Mouse (Mus musculus): ENCODE data around the gene Mrpl9. TPM values are rescaled to one million over a fixed set of nuclear protein-coding genes. Genes with fewer than 3 reads are reported as not detected.

The Mrpl9 gene
- polyA plus RNA-seq, 1 experiment = 4.7 TPM

DNA sequence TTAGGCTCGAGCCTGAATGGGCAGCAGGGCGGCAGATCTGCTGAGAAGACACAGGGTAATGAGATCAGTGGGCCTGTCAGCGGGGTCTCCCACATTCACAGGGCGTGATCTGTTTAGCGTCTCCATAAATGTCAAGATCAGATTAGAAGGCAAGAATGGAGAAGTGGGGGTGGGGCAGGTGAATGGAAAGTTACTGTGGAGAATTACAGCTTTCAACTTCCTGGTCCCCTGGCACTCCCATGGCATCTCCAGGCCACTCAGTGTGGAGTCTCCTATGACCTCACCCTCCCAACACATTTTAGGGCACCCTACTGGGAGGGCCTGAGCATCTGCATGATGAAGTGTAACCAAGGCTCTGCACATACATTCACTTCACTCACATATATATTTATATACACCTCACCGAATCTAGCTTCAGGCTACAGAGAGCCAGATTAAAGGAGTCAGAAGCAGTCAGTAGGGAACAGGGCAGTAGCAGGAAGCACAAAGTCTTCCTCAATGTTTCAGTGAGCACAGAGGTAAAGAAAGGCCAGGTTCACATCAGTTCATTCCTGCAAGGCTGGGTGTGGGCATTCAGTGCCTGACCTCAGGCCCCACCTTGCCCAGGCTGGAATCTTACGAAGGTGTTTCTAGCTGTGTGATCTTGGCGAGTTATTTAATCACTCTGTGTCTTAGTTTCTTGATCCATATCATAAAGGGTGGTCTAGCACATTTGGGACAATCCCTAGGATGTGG lies 33.4 kb downstream of the Mrpl9 start:
- Histone ChIP-seq H3K36me3 (ENCODE audit: control insufficient read depth) (no peaks in the 10 kb centered on the region), H3K27me3 (ENCODE audit: control insufficient read depth) (peaks cover 50% of the 10 kb centered on the region), H3K4me3 (replicated peaks) (no peak overlapping the region), H3K9me3 (ENCODE audit: control insufficient read depth, low read length) (no peaks in the 10 kb centered on the region), H3K4me1 (ENCODE audit: control insufficient read depth) (peaks cover 15% of the 10 kb centered on the region)
- no peak for TF ChIP-seq GATA1 (IDR thresholded peaks at IDR 0.05; ENCODE audit: low read length)
- TF ChIP-seq TAL1 (IDR thresholded peaks at IDR 0.05; ENCODE audit: low read length) = no peak

DNA sequence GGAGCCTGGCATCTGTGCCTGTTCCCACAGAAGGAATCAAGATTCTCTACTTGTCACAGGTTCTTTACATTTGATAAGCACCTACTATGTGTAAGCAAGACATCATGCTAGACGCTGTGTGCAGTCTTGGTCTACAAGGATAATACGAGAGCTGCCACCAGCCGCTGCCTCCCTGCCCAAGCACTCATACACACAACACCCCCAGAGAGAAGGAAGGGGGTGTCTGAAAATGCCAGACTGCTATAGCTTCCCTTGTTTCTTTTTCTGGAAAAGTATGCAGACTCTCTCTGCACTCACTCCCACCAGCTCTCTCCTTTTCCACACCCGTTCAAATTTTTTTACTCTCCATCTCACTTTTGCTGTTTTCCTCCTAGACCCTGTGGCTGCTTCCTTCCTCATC lies 34.3 kb downstream of the Mrpl9 start:
- H3K27me3 ChIP-seq (ENCODE audit: control insufficient read depth) = peaks cover 48% of the 10 kb centered on the region
- H3K36me3 ChIP-seq (ENCODE audit: control insufficient read depth) = no peaks in the 10 kb centered on the region
- peaks cover 15% of the 10 kb centered on the region for H3K4me1 ChIP-seq (ENCODE audit: control insufficient read depth)
- no peaks in the 10 kb centered on the region for H3K9me3 ChIP-seq (ENCODE audit: control insufficient read depth, low read length)
- H3K4me3 ChIP-seq (replicated peaks) = no peak overlapping the region
- no peak for TF ChIP-seq TAL1 (IDR thresholded peaks at IDR 0.05; ENCODE audit: low read length)
- TF ChIP-seq GATA1 (IDR thresholded peaks at IDR 0.05; ENCODE audit: low read length) = no peak

DNA sequence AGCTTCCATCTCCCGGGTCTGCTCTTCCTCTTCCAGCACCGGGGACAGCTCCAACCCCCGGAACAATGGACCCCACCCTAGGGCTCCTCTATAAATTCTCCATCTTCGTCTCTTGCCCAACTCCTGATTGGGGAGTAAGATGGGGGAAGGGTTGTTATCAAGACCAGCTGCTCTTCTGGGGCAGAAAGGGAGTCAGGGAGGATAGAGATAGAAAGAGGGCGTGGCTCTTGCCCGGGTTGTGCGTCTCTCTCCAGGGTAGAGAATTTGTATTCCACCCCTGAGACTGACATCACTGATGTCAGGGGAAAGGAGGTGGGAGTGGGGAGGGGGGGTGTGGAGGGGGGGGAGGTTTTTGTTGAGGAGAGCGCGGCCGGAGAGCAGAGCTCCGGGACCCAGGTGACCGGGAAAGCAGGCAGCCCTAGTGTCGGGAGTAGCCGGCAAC lies 34.9 kb downstream of the Mrpl9 start, which contains the start of gene Celf3:
Gene Celf3 (plus strand): TSS at position 315 of the 442 bp plus-strand sequence.
- peaks cover 15% of the 10 kb centered on the region for H3K4me1 ChIP-seq (ENCODE audit: control insufficient read depth)
- H3K4me3 ChIP-seq (replicated peaks) = peak within 1 kb of the TSS; percentile 21
- TF ChIP-seq GATA1 (IDR thresholded peaks at IDR 0.05; ENCODE audit: low read length) (no peak), TAL1 (IDR thresholded peaks at IDR 0.05; ENCODE audit: low read length) (no peak)
- peaks cover 44% of the 10 kb centered on the region for H3K27me3 ChIP-seq (ENCODE audit: control insufficient read depth)
- no peaks in the 10 kb centered on the region for H3K9me3 ChIP-seq (ENCODE audit: control insufficient read depth, low read length)
- no peaks in the 10 kb centered on the region for H3K36me3 ChIP-seq (ENCODE audit: control insufficient read depth)

DNA sequence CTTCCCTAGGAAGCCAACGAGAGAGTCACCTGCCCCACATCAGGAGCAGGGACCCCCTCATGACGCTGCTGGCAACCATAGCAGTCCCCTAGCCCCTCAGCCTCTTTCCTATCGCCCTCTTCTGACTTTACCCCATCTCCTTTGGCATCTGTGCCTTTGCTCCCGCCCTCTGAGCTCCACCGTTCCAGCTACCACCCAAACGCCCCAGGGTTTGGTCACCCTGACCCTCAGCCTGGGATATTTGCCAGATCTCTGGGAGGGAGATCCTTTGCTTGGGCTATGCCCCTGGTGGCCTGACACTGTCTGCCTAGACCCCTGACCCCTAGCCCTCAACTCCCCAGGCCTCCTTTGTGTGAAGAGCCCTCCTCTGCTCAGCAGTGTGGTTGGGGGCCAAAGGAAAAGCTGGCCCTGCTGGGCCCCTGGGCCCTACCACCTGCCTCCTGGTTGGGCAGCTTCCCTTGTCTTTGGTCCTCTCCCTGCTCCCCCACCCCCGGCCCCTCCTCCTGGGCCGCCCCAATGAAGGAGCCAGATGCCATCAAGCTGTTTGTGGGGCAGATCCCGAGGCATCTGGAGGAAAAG lies 35.6 kb downstream of the Mrpl9 start:
- no peaks in the 10 kb centered on the region for H3K36me3 ChIP-seq (ENCODE audit: control insufficient read depth)
- H3K4me3 ChIP-seq (replicated peaks) = peak overlapping the region; percentile 21
- H3K4me1 ChIP-seq (ENCODE audit: control insufficient read depth) = peaks cover 15% of the 10 kb centered on the region
- H3K9me3 ChIP-seq (ENCODE audit: control insufficient read depth, low read length) = no peaks in the 10 kb centered on the region
- no peak for TF ChIP-seq TAL1 (IDR thresholded peaks at IDR 0.05; ENCODE audit: low read length)
- TF ChIP-seq GATA1 (IDR thresholded peaks at IDR 0.05; ENCODE audit: low read length) = no peak
- H3K27me3 ChIP-seq (ENCODE audit: control insufficient read depth) = peaks cover 40% of the 10 kb centered on the region

DNA sequence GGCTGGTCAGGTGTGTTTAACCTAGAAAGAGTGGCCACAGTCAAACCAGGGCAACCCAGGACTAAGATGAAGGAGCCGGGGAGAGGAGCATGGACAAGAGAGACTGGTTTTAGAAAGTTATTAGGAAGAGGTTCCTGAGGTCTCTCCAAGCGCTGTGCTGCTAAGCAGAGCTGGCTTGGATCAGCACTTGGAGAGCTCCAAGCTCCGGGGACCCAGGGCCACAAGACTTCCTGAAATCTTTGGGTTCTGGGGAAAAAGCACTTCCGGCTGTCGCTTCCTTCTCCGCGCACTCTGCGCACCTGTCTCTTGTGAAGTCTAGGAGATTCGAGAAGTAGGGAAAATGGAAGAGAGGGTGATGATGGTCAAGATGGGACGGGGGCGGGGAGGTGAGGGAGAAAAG lies 36.4 kb downstream of the Mrpl9 start:
- H3K4me1 ChIP-seq (ENCODE audit: control insufficient read depth) = peaks cover 15% of the 10 kb centered on the region
- H3K27me3 ChIP-seq (ENCODE audit: control insufficient read depth) = peaks cover 38% of the 10 kb centered on the region
- H3K36me3 ChIP-seq (ENCODE audit: control insufficient read depth) = no peaks in the 10 kb centered on the region
- H3K4me3 ChIP-seq (replicated peaks) = no peak overlapping the region
- TF ChIP-seq GATA1 (IDR thresholded peaks at IDR 0.05; ENCODE audit: low read length) = no peak
- no peak for TF ChIP-seq TAL1 (IDR thresholded peaks at IDR 0.05; ENCODE audit: low read length)
- H3K9me3 ChIP-seq (ENCODE audit: control insufficient read depth, low read length) = no peaks in the 10 kb centered on the region

DNA sequence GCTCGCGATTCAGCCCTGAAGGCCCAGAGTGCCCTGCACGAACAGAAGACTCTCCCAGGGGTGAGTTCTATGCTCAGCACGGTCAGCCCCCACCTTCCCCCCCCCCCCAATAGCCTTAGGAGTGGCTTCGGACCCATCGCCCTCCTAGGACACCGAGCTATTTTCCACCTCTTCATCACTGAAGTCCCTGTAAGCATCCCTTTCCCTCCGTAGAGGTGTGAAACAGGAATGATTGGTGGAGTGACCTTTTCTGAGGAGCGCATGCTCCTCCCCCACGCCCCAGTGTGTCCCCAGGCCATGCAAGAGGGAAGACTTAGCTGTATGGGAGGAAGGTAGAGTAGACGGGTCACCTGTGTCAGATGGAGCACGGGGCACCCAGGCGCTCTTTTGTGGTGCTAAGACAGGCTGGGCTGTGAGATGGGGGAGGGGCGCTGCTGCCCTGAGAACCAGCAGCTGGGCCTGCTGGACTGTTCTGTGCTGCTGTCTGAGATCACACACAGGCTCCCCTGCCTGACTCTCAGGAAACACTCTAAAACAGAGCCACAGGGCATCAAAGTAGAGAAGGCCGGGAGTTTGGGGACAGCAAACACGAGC lies 37.3 kb downstream of the Mrpl9 start, which contains the start of gene Riiad1:
Gene Riiad1 (minus strand): TSS at position 51 of the 594 bp plus-strand sequence.
- peaks cover 38% of the 10 kb centered on the region for H3K27me3 ChIP-seq (ENCODE audit: control insufficient read depth)

DNA sequence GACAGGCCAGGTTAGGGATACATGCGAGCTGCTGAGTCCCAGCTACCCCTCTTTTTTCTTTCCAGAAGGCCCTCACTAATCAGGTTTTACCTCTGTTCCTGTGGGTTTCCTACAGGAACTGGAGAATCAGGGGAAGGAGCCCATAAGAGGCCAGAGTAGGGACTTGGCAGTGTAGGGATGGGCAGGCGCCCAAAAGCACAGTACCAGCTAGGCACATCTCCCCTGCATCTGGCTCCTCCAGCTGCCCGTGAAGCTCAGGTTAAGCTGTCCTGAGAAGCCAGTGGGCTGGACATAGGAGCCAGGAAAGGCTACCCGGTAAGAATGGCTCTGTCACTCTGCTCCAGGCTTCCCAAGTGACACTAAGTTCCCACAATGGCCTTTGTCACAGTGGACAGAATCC lies 38.3 kb downstream of the Mrpl9 start:
- Histone ChIP-seq H3K27me3 (ENCODE audit: control insufficient read depth) (peaks cover 38% of the 10 kb centered on the region), H3K4me3 (replicated peaks) (no peak overlapping the region), H3K9me3 (ENCODE audit: control insufficient read depth, low read length) (no peaks in the 10 kb centered on the region), H3K36me3 (ENCODE audit: control insufficient read depth) (no peaks in the 10 kb centered on the region), H3K4me1 (ENCODE audit: control insufficient read depth) (peaks cover 15% of the 10 kb centered on the region)
- no peak for TF ChIP-seq GATA1 (IDR thresholded peaks at IDR 0.05; ENCODE audit: low read length)
- TF ChIP-seq TAL1 (IDR thresholded peaks at IDR 0.05; ENCODE audit: low read length) = no peak

More for the DNA sequence above, 37.3 kb downstream of the Mrpl9 start, which contains the start of gene Riiad1:
- TF ChIP-seq TAL1 (IDR thresholded peaks at IDR 0.05; ENCODE audit: low read length) (no peak), GATA1 (IDR thresholded peaks at IDR 0.05; ENCODE audit: low read length) (no peak)
- H3K9me3 ChIP-seq (ENCODE audit: control insufficient read depth, low read length) = no peaks in the 10 kb centered on the region
- no peak within 1 kb of the TSS for H3K4me3 ChIP-seq (replicated peaks)
- no peaks in the 10 kb centered on the region for H3K36me3 ChIP-seq (ENCODE audit: control insufficient read depth)
- peaks cover 15% of the 10 kb centered on the region for H3K4me1 ChIP-seq (ENCODE audit: control insufficient read depth)

DNA sequence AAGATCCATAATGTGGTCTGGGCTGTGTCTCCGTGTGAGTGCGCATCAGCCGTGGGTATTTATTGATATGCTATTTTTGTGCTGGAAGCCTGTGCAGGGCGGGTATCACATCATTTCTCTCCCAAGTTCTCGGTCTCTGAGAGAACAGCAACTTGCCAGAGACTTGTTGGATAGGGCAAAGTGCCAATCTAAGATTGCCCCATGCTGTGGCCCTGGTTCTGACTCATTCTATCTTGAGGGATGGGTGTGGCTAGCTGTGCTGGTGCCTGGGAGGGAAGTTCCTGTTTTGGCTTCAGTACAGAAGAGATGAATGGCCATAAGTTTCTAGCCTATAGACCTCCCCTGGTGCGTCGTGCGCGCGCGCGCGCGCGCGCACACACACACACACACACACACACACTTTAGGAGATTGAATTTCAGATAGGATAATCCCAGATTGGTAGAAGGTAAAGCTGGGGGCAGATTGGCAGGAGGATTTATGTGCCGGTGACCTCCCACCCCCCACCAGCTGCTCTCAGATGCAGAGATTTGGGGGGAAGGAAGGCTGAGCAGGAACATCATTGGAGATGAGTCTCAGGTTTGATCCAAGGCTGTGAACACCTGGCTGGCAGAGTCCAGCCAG lies 39.8 kb downstream of the Mrpl9 start:
- no peak for TF ChIP-seq GATA1 (IDR thresholded peaks at IDR 0.05; ENCODE audit: low read length)
- no peak for TF ChIP-seq TAL1 (IDR thresholded peaks at IDR 0.05; ENCODE audit: low read length)
- Histone ChIP-seq H3K9me3 (ENCODE audit: control insufficient read depth, low read length) (no peaks in the 10 kb centered on the region), H3K27me3 (ENCODE audit: control insufficient read depth) (peaks cover 35% of the 10 kb centered on the region), H3K4me1 (ENCODE audit: control insufficient read depth) (peaks cover 9% of the 10 kb centered on the region), H3K36me3 (ENCODE audit: control insufficient read depth) (no peaks in the 10 kb centered on the region), H3K4me3 (replicated peaks) (no peak overlapping the region)

Data from erythroblast, embryonic 14.5 days (primary cell).